Mouse (Mus musculus): ENCODE results near the gene Man2b2.

The Man2b2 gene

GRCm38 (mm10) chr5:36797291-36797690 is 33.2 kb downstream of the Man2b2 start:
- TF ChIP-seq GATA4 (IDR thresholded peaks at IDR 0.05; ENCODE audit: insufficient replicate concordance, low read length): no peak

- TF ChIP-seq GATA4 (IDR thresholded peaks at IDR 0.05; ENCODE audit: insufficient replicate concordance, low read length): peak; percentile 13; the same call in 1 of the 2 replicates
Observed at GRCm38 (mm10) chr5:36796296-36797014, 34.0 kb downstream of the Man2b2 start, which contains the start of gene Mrfap1. Gene Mrfap1 (minus strand): TSS chr5:36796772.

DNA sequence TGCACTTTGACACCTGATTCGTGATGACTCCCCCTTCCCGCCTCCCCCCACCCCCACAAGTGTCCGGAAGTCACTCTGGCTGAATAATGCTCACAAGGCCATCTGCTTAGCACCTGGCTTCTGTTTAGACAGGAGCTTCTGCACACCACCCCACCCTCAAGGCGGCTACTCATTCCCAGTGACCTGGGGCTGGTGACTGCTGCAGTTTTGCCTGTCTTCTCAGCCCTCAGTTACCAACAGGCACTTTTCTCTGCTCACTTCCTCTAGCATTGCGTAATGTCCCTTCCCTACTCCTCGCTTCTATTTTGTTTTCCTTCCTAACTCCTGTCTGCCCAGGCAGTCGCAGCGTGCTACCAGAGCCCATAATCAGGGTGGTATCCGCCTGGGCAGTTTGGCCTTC is 38.6 kb downstream of the Man2b2 start:
- TF ChIP-seq GATA4 (IDR thresholded peaks at IDR 0.05; ENCODE audit: insufficient replicate concordance, low read length): no peak

DNA sequence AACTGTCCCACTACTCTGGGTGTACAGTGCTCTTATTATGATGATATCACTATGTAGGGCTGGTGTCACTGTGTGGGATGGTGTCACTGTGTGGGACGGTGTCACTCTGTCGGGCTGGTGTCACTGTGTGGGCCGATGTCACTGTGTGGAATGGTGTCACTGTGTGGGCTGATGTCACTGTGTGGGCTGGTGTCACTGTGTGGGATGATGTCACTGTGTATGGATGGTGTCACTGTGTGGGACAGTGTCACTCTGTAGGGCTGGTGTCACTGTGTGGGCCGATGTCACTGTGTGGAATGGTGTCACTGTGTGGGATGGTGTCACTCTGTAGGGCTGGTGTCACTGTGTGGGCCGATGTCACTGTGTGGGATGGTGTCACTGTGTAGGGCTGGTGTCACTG is 44.4 kb downstream of the Man2b2 start:
- no peak for TF ChIP-seq GATA4 (IDR thresholded peaks at IDR 0.05; ENCODE audit: insufficient replicate concordance, low read length)

- TF ChIP-seq GATA4 (IDR thresholded peaks at IDR 0.05; ENCODE audit: insufficient replicate concordance, low read length): no peak
Observed at GRCm38 (mm10) chr5:36779512-36779911, 50.9 kb downstream of the Man2b2 start.

GRCm38 (mm10) chr5:36778901-36779300 is 51.6 kb downstream of the Man2b2 start:
- no peak for TF ChIP-seq GATA4 (IDR thresholded peaks at IDR 0.05; ENCODE audit: insufficient replicate concordance, low read length)

- no peak for TF ChIP-seq GATA4 (IDR thresholded peaks at IDR 0.05; ENCODE audit: insufficient replicate concordance, low read length)
Observed at GRCm38 (mm10) chr5:36777186-36777585, 53.3 kb downstream of the Man2b2 start.

- TF ChIP-seq GATA4 (IDR thresholded peaks at IDR 0.05; ENCODE audit: insufficient replicate concordance, low read length): no peak
Observed at GRCm38 (mm10) chr5:36776021-36776575, 54.4 kb downstream of the Man2b2 start.

DNA sequence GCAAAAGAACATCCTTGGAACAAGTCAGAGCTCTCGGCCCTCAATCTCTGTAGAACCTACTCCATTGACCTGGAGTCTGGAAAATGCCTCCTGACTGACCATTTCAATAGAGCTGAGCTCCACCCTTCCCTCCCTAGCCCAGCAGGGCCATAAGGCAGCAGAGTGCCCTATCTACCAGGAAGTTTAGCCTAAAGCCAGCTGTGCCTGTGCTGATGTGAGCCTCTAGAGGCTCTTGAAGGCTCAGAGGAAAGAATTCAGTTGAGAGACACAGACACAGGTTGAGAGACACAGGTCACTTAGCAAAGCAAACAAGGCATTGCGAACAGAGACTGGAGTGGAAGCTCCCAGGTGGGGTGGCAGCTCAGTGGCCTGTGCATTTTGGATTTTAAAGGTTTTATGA is 55.1 kb downstream of the Man2b2 start:
- no peak for TF ChIP-seq GATA4 (IDR thresholded peaks at IDR 0.05; ENCODE audit: insufficient replicate concordance, low read length)

DNA sequence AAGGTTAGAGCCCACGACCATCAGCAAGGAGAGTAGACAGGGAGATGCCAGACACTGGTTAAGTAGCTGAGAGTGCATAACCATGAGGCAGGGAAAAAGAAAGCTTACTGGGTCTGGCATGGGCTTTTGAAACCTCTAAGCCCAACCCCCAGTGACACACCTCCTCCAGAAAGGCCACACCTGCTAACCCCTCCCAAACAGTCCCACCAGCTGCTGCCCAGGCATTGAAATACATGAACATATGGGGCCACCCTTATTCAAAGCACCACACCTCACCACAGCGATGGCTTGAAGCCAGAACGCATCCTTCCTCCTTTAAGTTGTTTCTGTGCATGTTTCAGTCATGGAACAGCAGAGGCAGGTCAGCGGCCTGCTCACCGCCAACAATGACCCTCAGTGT is 57.9 kb downstream of the Man2b2 start:
- no peak for TF ChIP-seq GATA4 (IDR thresholded peaks at IDR 0.05; ENCODE audit: insufficient replicate concordance, low read length)

GRCm38 (mm10) chr5:36769603-36770002 is 60.9 kb downstream of the Man2b2 start:
- TF ChIP-seq GATA4 (IDR thresholded peaks at IDR 0.05; ENCODE audit: insufficient replicate concordance, low read length): no peak

DNA sequence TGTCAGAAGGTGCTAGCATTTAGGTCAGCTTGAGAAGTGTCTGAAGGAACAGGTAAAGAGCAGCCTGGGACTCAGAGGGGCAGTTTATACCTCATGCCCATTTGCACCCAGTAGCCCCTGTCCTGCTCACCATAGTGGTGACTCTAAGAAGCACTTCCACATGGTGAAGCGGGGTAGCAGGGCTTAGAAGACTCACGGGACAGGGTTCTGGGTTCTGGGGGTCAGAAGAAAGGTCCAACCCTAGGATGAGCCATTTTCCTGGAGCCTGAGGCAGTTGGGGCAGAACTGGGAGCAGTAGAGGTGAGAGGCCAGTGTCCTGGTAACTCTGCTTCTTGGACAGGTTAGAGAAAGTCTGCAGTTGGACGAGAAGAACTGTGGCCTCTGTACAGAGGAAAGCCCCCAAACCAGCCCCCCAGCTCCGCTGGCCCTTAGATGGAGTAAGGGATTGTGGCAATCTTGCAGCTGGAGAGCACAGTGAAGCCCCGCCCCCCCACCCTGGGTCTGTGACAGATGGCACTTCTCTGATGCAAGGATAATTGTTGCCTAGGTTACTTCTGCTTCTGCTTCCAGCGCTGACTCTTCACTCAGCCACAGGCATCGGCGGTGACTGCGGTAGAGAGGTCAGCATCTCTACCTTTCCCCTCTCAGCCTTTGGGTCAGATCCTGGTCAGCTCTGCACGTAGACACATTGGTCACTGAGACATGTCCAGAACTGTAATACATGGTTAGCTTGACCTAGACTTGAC is 63.3 kb downstream of the Man2b2 start:
- TF ChIP-seq GATA4 (IDR thresholded peaks at IDR 0.05; ENCODE audit: insufficient replicate concordance, low read length): no peak

DNA sequence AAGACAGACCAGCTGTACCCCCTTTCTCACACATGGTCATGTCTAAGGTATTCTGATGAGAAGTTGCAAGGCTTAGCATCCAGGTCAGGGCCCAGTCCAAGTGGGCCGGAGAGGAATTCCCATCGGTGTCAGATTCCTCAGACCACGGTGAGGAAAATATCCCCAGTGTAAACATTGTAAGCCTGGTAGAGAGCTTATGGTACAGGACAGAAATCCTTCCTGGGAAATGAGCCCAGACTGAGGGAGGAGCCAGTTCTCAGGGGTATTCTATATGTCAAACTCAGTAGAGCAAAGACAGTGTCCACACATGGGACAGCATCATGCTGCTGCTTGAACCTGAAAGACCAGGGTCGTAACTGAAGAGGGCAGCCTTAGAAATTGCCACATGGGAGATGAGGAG is 70.6 kb downstream of the Man2b2 start:
- TF ChIP-seq GATA4 (IDR thresholded peaks at IDR 0.05; ENCODE audit: insufficient replicate concordance, low read length): no peak

DNA sequence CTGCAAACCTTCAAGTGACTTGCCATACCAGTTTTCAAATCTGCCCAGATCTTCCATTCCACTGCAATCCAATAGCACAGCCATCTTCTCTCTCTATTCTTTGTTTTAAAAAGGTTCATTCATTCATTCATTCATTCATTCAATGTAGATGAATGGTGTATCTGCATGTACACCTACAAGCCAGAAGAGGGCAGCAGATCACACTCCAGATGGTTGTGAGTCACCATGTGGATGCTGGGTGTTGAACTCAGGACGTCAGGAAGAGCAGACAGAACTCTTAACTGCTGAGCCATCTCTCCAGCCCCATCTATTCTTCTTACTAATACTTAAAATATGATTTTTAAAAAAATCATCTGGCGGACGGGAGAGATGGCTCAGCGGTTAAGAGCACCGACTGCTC is 73.4 kb downstream of the Man2b2 start:
- no peak for TF ChIP-seq GATA4 (IDR thresholded peaks at IDR 0.05; ENCODE audit: insufficient replicate concordance, low read length)
